Mouse (Mus musculus) lung, embryonic 14.5 days (tissue): ENCODE data around the gene H2al1f. TPM values are rescaled to one million over a fixed set of nuclear protein-coding genes. Genes with fewer than 3 reads are reported as not detected.
"Not testable (repeated sequence)": the region's sequence is repeated elsewhere in the genome, so short reads cannot be mapped to it uniquely, and the experiment has no call there.

Experiments
- ATAC-seq: fragments of 200-750 bp; cut with Nextera tagmentation; 2 replicates; pipeline ENCODE4 v1.8.0; 2017; ENCODE audit warnings: mild to moderate bottlenecking, moderate TSS enrichment, moderate library complexity; ENCODE audit not compliant: insufficient read depth
- DNase-seq: peaks from one replicate; pipeline ENCODE4 v3.0.0-alpha.2; 2015
- H3K27ac ChIP-seq: fragments of 300-500 bp; sonication (generic); 2 replicates; pipeline ENCODE4 v1.5.1; 2014; ENCODE audit warnings: low read depth, mild to moderate bottlenecking, moderate library complexity
- H3K27me3 ChIP-seq: fragments of 300-500 bp; sonication (generic); 2 replicates; pipeline ENCODE4 v1.6.1; 2014; ENCODE audit warnings: low read length, control low read depth; ENCODE audit not compliant: insufficient read depth
- H3K36me3 ChIP-seq: fragments of 300-500 bp; sonication (generic); 2 replicates; pipeline ENCODE4 v1.6.1; 2014; ENCODE audit warnings: control low read depth; ENCODE audit not compliant: insufficient read depth
- H3K4me1 ChIP-seq: fragments of 300-500 bp; sonication (generic); 2 replicates; pipeline ENCODE4 v1.6.1; 2014; ENCODE audit warnings: antibody characterized with exemption, control low read depth; ENCODE audit not compliant: insufficient read depth
- H3K4me2 ChIP-seq: fragments of 300-500 bp; sonication (generic); 2 replicates; pipeline ENCODE4 v1.6.1; 2014; ENCODE audit warnings: mild to moderate bottlenecking
- H3K4me3 ChIP-seq: fragments of 300-500 bp; sonication (generic); 2 replicates; pipeline ENCODE4 v1.5.1; 2014; ENCODE audit warnings: low read depth, low read length
- H3K9ac ChIP-seq: fragments of 300-500 bp; sonication (generic); 2 replicates; pipeline ENCODE4 v1.6.1; 2014
- H3K9me3 ChIP-seq: fragments of 300-500 bp; sonication (generic); 2 replicates; pipeline ENCODE4 v1.6.1; 2016; ENCODE audit warnings: low read depth, low read length, control low read depth
- CTCF ChIP-seq: IDR thresholded peaks from 2 replicates; pipeline ENCODE4 v1.5.1; 2016; ENCODE audit warnings: antibody characterized with exemption, low read depth
- WGBS: fragments of 180-500 bp; shearing (Covaris S2); extraction: QIAGEN DNeasy Blood & Tissue Kit; methylation state at CpG from one replicate; pipeline ENCODE4 v1.1.7; 2014; 5-methylcytosine and 5-hydroxymethylcytosine counted together
- polyA plus RNA-seq: library from polyadenylated mRNA; unstranded; fragments of >200 nt; fragmentation: Nextera tagmentation; extraction: Ambion mirVana; gene quantifications from 2 replicates; pipeline ENCODE4 v1.2.1, GENCODE M21; 2014

The H2al1f gene
- not detected in 2 replicates for polyA plus RNA-seq

- not testable (repeated sequence) for H3K4me3 ChIP-seq, H3K9me3 ChIP-seq, H3K9ac ChIP-seq, ATAC-seq, H3K4me1 ChIP-seq, H3K27me3 ChIP-seq, H3K4me2 ChIP-seq, H3K27ac ChIP-seq, DNase-seq, H3K36me3 ChIP-seq
- no CpG with 5 or more reads among the region's 6 CpGs for WGBS
These were observed at the start of gene H2al1f for GRCm38 (mm10) chrX:11314858-11315257. Gene H2al1f (plus strand): TSS chrX:11315158.

GRCm38 (mm10) chrX:11267791-11268190 is 47.2 kb upstream of the H2al1f start:
- no peaks in the 10 kb centered on the region for H3K4me1 ChIP-seq
- TF ChIP-seq CTCF: no peak
- no peak overlapping the region for H3K4me2 ChIP-seq
- H3K9me3 ChIP-seq: no peaks in the 10 kb centered on the region
- H3K27me3 ChIP-seq: no peaks in the 10 kb centered on the region
- no peak overlapping the region for H3K27ac ChIP-seq
- no peaks in the 10 kb centered on the region for H3K36me3 ChIP-seq
- H3K9ac ChIP-seq: no peak overlapping the region
- 35% methylated on average over 7 of the region's 7 CpGs for WGBS
- ATAC-seq: peak; percentile 75; the same call in 1 of the 2 replicates
- peak; percentile 68 for DNase-seq
- no peak overlapping the region for H3K4me3 ChIP-seq

GRCm38 (mm10) chrX:11269074-11269473 is 45.9 kb upstream of the H2al1f start:
- no peak for ATAC-seq
- WGBS: 77% methylated on average over 3 of the region's 3 CpGs
- H3K9me3 ChIP-seq: no peaks in the 10 kb centered on the region
- no peaks in the 10 kb centered on the region for H3K4me1 ChIP-seq
- H3K27me3 ChIP-seq: no peaks in the 10 kb centered on the region
- H3K36me3 ChIP-seq: no peaks in the 10 kb centered on the region
- H3K4me2 ChIP-seq: no peak overlapping the region
- H3K27ac ChIP-seq: no peak overlapping the region
- H3K9ac ChIP-seq: no peak overlapping the region
- no peak overlapping the region for H3K4me3 ChIP-seq
- TF ChIP-seq CTCF: no peak
- no peak for DNase-seq

- Histone ChIP-seq H3K27me3 (no peaks in the 10 kb centered on the region), H3K4me3 (no peak overlapping the region), H3K36me3 (no peaks in the 10 kb centered on the region), H3K9me3 (no peaks in the 10 kb centered on the region), H3K9ac (no peak overlapping the region), H3K4me2 (no peak overlapping the region), H3K27ac (no peak overlapping the region), H3K4me1 (no peaks in the 10 kb centered on the region)
- WGBS: 48% methylated on average over 3 of the region's 3 CpGs
- no peak for TF ChIP-seq CTCF
- ATAC-seq (no peak), DNase-seq (no peak)
These were observed 41.8 kb upstream of the H2al1f start for GRCm38 (mm10) chrX:11273190-11273589.

GRCm38 (mm10) chrX:11277083-11277482 is 37.9 kb upstream of the H2al1f start:
- no peak overlapping the region for H3K9ac ChIP-seq
- H3K4me1 ChIP-seq: no peaks in the 10 kb centered on the region
- 39% methylated on average over 6 of the region's 6 CpGs for WGBS
- peak; percentile 72 for DNase-seq
- no peaks in the 10 kb centered on the region for H3K27me3 ChIP-seq
- TF ChIP-seq CTCF: no peak
- H3K4me2 ChIP-seq: no peak overlapping the region
- H3K27ac ChIP-seq: no peak overlapping the region
- no peak overlapping the region for H3K4me3 ChIP-seq
- H3K9me3 ChIP-seq: no peaks in the 10 kb centered on the region
- ATAC-seq: peak; percentile 35; the same call in 1 of the 2 replicates
- no peaks in the 10 kb centered on the region for H3K36me3 ChIP-seq

GRCm38 (mm10) chrX:11280741-11281140 is 34.2 kb upstream of the H2al1f start:
- ATAC-seq: no peak
- H3K4me2 ChIP-seq: no peak overlapping the region

GRCm38 (mm10) chrX:11288306-11288882 is 26.6 kb upstream of the H2al1f start:
- no peak for TF ChIP-seq CTCF
- H3K27me3 ChIP-seq: no peaks in the 10 kb centered on the region
- DNase-seq: peak; percentile 66
- no peak overlapping the region for H3K4me3 ChIP-seq
- no peaks in the 10 kb centered on the region for H3K36me3 ChIP-seq
- H3K4me1 ChIP-seq: no peaks in the 10 kb centered on the region
- no peak overlapping the region for H3K9ac ChIP-seq
- no peak overlapping the region for H3K4me2 ChIP-seq
- peak; percentile 28; the same call in 1 of the 2 replicates for ATAC-seq
- WGBS: 43% methylated on average over 14 of the region's 14 CpGs
- H3K9me3 ChIP-seq: no peaks in the 10 kb centered on the region
- H3K27ac ChIP-seq: no peak overlapping the region

More at GRCm38 (mm10) chrX:11280741-11281140, 34.2 kb upstream of the H2al1f start:
- Histone ChIP-seq H3K36me3 (no peaks in the 10 kb centered on the region), H3K9me3 (no peaks in the 10 kb centered on the region), H3K4me3 (no peak overlapping the region), H3K27me3 (no peaks in the 10 kb centered on the region), H3K4me1 (no peaks in the 10 kb centered on the region), H3K27ac (no peak overlapping the region), H3K9ac (no peak overlapping the region)
- 59% methylated on average over 2 of the region's 2 CpGs for whole genome bisulfite sequencing
- DNase-seq: no peak
- TF ChIP-seq CTCF: no peak
